Mouse (Mus musculus): ENCODE data around the gene Ints1. TPM values are rescaled to one million over a fixed set of nuclear protein-coding genes. Genes with fewer than 3 reads are reported as not detected.

Ints1 gene
- polyA plus RNA-seq, 1 experiment from 2014 or later = 35.9 TPM

DNA sequence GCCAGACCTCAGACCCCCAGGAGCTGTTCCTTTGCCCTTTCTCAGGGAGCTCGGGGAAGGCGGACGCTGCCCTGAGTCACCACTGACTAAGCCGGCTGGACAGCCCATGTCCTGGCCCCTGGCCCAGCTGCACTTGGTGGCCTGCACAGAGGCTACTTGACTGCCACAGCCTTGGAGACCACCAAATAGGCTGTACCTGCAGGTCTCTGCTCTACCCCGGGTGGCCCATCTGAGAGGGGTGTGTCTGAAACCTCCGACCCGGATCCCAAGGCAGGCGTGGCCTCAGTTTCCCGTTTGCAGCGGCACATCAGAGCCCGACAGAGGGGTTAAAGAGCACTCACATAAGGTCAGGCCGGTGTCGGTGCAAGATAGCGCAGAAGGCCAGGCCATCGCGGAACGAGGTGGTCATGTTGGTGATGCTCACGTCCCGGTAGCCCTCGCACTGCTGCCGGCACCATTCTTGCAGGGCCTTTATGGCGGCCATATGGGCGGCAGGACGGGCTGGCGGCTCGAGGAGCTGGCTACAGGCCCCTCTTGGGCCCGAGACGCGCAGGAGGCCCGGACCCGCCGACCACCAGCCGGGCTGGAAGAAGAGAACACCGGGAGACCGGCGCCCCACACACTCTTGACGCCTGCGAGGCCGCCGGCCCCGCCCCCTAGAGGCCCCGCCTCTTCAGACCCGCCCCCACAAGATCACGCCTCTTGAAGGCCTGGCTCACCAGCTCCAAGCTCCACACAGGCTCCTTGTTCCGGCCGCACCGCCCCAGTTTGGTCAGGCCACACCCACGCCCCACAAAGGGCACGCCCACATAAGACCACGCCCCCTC lies 39.6 kb downstream of the Ints1 start, which contains the start of gene Micall2:
Gene Micall2 (minus strand): TSS at position 660 of the 827 bp plus-strand sequence.
- H3K4me1 ChIP-seq (ENCODE audit: control insufficient read depth, insufficient read depth, low read length) = peaks cover 12% of the 10 kb centered on the region
- no peak within 1 kb of the TSS for H3K27ac ChIP-seq (ENCODE audit: low read depth, low read length)
- peak within 1 kb of the TSS; percentile 55 for H3K9ac ChIP-seq (ENCODE audit: low read length)
- no peaks in the 10 kb centered on the region for H3K9me3 ChIP-seq (ENCODE audit: control insufficient read depth, low read length)
- peak; percentile 97 for DNase-seq (ENCODE audit: low spot score)
- H3K27me3 ChIP-seq (ENCODE audit: control insufficient read depth, insufficient read depth, low read length) = 0 out of 2 replicates have a peak, but pooled peaks cover 3% of the 10 kb centered on the region
- H3K4me2 ChIP-seq (ENCODE audit: low read depth) = peak within 1 kb of the TSS; percentile 86
- H3K36me3 ChIP-seq (ENCODE audit: control insufficient read depth, insufficient read depth, low read length) = no peaks in the 10 kb centered on the region
- peak; percentile 95 for ATAC-seq (ENCODE audit: insufficient read depth, low FRiP score, low TSS enrichment)
- WGBS = 5% methylated on average over 44 of the region's 50 CpGs
- H3K4me3 ChIP-seq (ENCODE audit: low read depth, low read length) = peak within 1 kb of the TSS; percentile 41

DNA sequence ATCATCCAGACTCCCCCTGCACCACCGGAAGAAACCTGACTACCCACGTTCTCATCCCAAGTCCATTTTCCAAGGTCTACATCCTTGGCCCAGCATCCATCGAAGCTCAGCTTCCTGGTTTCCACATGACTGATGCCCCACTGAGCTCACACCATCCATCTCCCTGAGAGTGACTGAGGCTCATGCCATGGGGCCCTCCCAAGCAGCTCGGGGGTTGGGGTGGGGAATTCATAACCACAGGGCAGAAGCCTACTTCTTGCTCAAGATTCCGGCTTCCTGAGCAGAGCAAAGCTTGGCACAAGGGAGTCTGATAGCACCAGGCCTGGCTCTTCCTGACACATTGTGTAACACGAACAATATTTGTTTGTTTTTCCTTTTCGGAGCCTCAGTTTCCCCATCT lies 40.7 kb downstream of the Ints1 start:
- H3K4me3 ChIP-seq (ENCODE audit: low read depth, low read length) = no peak overlapping the region
- DNase-seq (ENCODE audit: low spot score) = no peak

DNA sequence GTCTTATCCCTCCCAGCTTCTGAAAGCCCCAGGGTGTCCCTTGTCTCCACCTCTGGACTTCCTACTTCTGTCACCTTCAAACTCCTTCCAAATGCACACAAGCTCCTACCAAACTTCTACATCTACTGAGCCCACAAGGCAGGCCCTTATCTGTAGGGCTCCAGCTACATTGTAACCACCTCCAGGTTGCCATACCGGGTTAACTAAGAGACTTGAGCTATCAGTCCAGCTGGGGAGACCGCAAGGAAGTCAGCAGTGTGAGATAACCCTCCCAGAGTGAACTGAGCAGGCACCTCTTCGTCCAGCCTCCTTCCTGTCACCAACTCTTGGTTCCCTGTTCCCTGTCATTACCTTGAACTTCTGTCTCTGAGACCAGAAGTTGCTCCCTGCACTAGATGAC lies 41.5 kb downstream of the Ints1 start:
- 76% methylated on average over 3 of the region's 3 CpGs for WGBS
- H3K9me3 ChIP-seq (ENCODE audit: control insufficient read depth, low read length) = no peaks in the 10 kb centered on the region
- H3K4me1 ChIP-seq (ENCODE audit: control insufficient read depth, insufficient read depth, low read length) = peaks cover 14% of the 10 kb centered on the region
- H3K27me3 ChIP-seq (ENCODE audit: control insufficient read depth, insufficient read depth, low read length) = 0 out of 2 replicates have a peak, but pooled peaks cover 3% of the 10 kb centered on the region
- no peak overlapping the region for H3K4me3 ChIP-seq (ENCODE audit: low read depth, low read length)
- H3K9ac ChIP-seq (ENCODE audit: low read length) = no peak overlapping the region
- no peak for DNase-seq (ENCODE audit: low spot score)
- H3K27ac ChIP-seq (ENCODE audit: low read depth, low read length) = no peak overlapping the region
- no peak overlapping the region for H3K4me2 ChIP-seq (ENCODE audit: low read depth)
- H3K36me3 ChIP-seq (ENCODE audit: control insufficient read depth, insufficient read depth, low read length) = no peaks in the 10 kb centered on the region
- no peak for ATAC-seq (ENCODE audit: insufficient read depth, low FRiP score, low TSS enrichment)

More for the DNA sequence above, 40.7 kb downstream of the Ints1 start:
- Histone ChIP-seq H3K4me2 (ENCODE audit: low read depth) (peak overlapping the region; percentile 86; the same call in 1 of the 2 replicates), H3K9me3 (ENCODE audit: control insufficient read depth, low read length) (no peaks in the 10 kb centered on the region), H3K4me1 (ENCODE audit: control insufficient read depth, insufficient read depth, low read length) (peaks cover 14% of the 10 kb centered on the region), H3K36me3 (ENCODE audit: control insufficient read depth, insufficient read depth, low read length) (no peaks in the 10 kb centered on the region), H3K27me3 (ENCODE audit: control insufficient read depth, insufficient read depth, low read length) (0 out of 2 replicates have a peak, but pooled peaks cover 3% of the 10 kb centered on the region), H3K9ac (ENCODE audit: low read length) (no peak overlapping the region), H3K27ac (ENCODE audit: low read depth, low read length) (no peak overlapping the region)
- 78% methylated on average over 7 of the region's 7 CpGs for WGBS
- no peak for ATAC-seq (ENCODE audit: insufficient read depth, low FRiP score, low TSS enrichment)

DNA sequence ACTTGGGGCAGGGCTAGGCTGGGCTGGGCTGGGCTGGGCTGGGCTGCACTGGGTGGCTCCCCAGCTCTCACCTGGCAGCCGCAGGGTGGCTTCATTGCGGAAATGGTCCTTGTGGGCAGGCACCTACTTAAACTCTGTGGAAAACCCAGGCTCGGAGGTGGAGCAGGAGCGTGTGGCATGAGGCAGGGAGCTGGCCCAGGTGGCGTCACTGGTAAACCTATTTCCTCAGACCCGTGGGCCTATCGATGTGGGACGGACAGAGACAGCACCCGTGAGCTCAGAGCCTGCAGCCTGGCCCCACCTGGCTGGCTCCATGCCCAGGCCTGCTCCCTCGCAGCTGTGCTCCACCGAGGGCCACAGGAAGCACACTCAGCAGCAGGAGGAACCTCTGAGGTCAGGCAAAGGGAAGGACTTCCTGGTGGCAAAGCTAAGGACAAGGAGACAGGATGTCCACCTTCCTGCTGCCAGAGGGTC lies 42.8 kb downstream of the Ints1 start:
- Histone ChIP-seq H3K9ac (ENCODE audit: low read length) (no peak overlapping the region), H3K4me2 (ENCODE audit: low read depth) (no peak overlapping the region), H3K4me1 (ENCODE audit: control insufficient read depth, insufficient read depth, low read length) (peaks cover 14% of the 10 kb centered on the region), H3K27me3 (ENCODE audit: control insufficient read depth, insufficient read depth, low read length) (0 out of 2 replicates have a peak, but pooled peaks cover 3% of the 10 kb centered on the region), H3K36me3 (ENCODE audit: control insufficient read depth, insufficient read depth, low read length) (no peaks in the 10 kb centered on the region), H3K27ac (ENCODE audit: low read depth, low read length) (no peak overlapping the region), H3K9me3 (ENCODE audit: control insufficient read depth, low read length) (no peaks in the 10 kb centered on the region), H3K4me3 (ENCODE audit: low read depth, low read length) (no peak overlapping the region)
- DNase-seq (ENCODE audit: low spot score) = no peak
- ATAC-seq (ENCODE audit: insufficient read depth, low FRiP score, low TSS enrichment) = no peak
- 81% methylated on average over 11 of the region's 11 CpGs for WGBS

GRCm38 (mm10) chr5:139730712-139731486 lies 44.6 kb downstream of the Ints1 start:
- Histone ChIP-seq H3K4me3 (ENCODE audit: low read depth, low read length) (no peak overlapping the region), H3K4me2 (ENCODE audit: low read depth) (no peak overlapping the region), H3K36me3 (ENCODE audit: control insufficient read depth, insufficient read depth, low read length) (no peaks in the 10 kb centered on the region), H3K27ac (ENCODE audit: low read depth, low read length) (0 out of 2 replicates have a peak overlapping the region, but pooled peaks have one; percentile 1), H3K9ac (ENCODE audit: low read length) (no peak overlapping the region), H3K4me1 (ENCODE audit: control insufficient read depth, insufficient read depth, low read length) (peaks cover 14% of the 10 kb centered on the region), H3K9me3 (ENCODE audit: control insufficient read depth, low read length) (no peaks in the 10 kb centered on the region), H3K27me3 (ENCODE audit: control insufficient read depth, insufficient read depth, low read length) (0 out of 2 replicates have a peak, but pooled peaks cover 3% of the 10 kb centered on the region)
- 57% methylated on average over 8 of the region's 8 CpGs for WGBS
- ATAC-seq (ENCODE audit: insufficient read depth, low FRiP score, low TSS enrichment) (no peak), DNase-seq (ENCODE audit: low spot score) (no peak)

- H3K9me3 ChIP-seq (ENCODE audit: control insufficient read depth, low read length) = no peaks in the 10 kb centered on the region
- H3K4me1 ChIP-seq (ENCODE audit: control insufficient read depth, insufficient read depth, low read length) = peaks cover 18% of the 10 kb centered on the region
- no peak overlapping the region for H3K27ac ChIP-seq (ENCODE audit: low read depth, low read length)
- ATAC-seq (ENCODE audit: insufficient read depth, low FRiP score, low TSS enrichment) = no peak
- no peak overlapping the region for H3K4me3 ChIP-seq (ENCODE audit: low read depth, low read length)
- H3K9ac ChIP-seq (ENCODE audit: low read length) = no peak overlapping the region
- 89% methylated on average over 11 of the region's 11 CpGs for WGBS
- H3K27me3 ChIP-seq (ENCODE audit: control insufficient read depth, insufficient read depth, low read length) = no peaks in the 10 kb centered on the region
- no peak overlapping the region for H3K4me2 ChIP-seq (ENCODE audit: low read depth)
- H3K36me3 ChIP-seq (ENCODE audit: control insufficient read depth, insufficient read depth, low read length) = no peaks in the 10 kb centered on the region
- DNase-seq (ENCODE audit: low spot score) = no peak
These were observed 48.2 kb downstream of the Ints1 start for GRCm38 (mm10) chr5:139727261-139727660.

DNA sequence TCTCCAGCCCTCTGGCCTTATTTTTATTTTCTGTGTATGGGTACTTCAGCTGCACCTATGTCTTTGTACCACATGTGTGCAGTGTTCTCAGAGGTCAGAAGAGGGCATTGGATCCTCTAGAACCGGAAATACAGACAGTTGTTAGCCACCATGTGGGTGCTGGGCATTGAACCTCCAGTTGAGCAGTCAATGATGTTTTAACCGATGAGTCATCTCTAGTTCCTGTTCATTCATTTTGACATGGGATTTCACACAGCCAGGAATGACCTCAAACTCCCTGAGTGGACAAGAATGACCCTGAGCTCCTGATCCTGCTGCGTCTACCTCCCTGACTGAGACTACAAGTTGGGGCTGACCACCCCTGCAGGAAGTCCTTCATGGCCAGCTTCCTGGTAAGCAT lies 49.3 kb downstream of the Ints1 start:
- DNase-seq (ENCODE audit: low spot score) (no peak), ATAC-seq (ENCODE audit: insufficient read depth, low FRiP score, low TSS enrichment) (no peak)
- H3K27ac ChIP-seq (ENCODE audit: low read depth, low read length) = no peak overlapping the region
- peaks cover 16% of the 10 kb centered on the region for H3K4me1 ChIP-seq (ENCODE audit: control insufficient read depth, insufficient read depth, low read length)
- H3K9ac ChIP-seq (ENCODE audit: low read length) = no peak overlapping the region
- WGBS = 93% methylated on average over 3 of the region's 3 CpGs
- H3K27me3 ChIP-seq (ENCODE audit: control insufficient read depth, insufficient read depth, low read length) = no peaks in the 10 kb centered on the region
- H3K36me3 ChIP-seq (ENCODE audit: control insufficient read depth, insufficient read depth, low read length) = no peaks in the 10 kb centered on the region
- H3K9me3 ChIP-seq (ENCODE audit: control insufficient read depth, low read length) = no peaks in the 10 kb centered on the region
- no peak overlapping the region for H3K4me2 ChIP-seq (ENCODE audit: low read depth)
- no peak overlapping the region for H3K4me3 ChIP-seq (ENCODE audit: low read depth, low read length)

GRCm38 (mm10) chr5:139724336-139725116 lies 50.9 kb downstream of the Ints1 start:
- ATAC-seq (ENCODE audit: insufficient read depth, low FRiP score, low TSS enrichment) (no peak), DNase-seq (ENCODE audit: low spot score) (no peak)
- no peaks in the 10 kb centered on the region for H3K27me3 ChIP-seq (ENCODE audit: control insufficient read depth, insufficient read depth, low read length)
- H3K9ac ChIP-seq (ENCODE audit: low read length) = no peak overlapping the region
- no peaks in the 10 kb centered on the region for H3K9me3 ChIP-seq (ENCODE audit: control insufficient read depth, low read length)
- no peaks in the 10 kb centered on the region for H3K36me3 ChIP-seq (ENCODE audit: control insufficient read depth, insufficient read depth, low read length)
- no peak overlapping the region for H3K4me3 ChIP-seq (ENCODE audit: low read depth, low read length)
- H3K27ac ChIP-seq (ENCODE audit: low read depth, low read length) = no peak overlapping the region
- H3K4me1 ChIP-seq (ENCODE audit: control insufficient read depth, insufficient read depth, low read length) = peaks cover 11% of the 10 kb centered on the region; the same call in 1 of the 2 replicates
- WGBS = 41% methylated on average over 10 of the region's 10 CpGs
- H3K4me2 ChIP-seq (ENCODE audit: low read depth) = no peak overlapping the region

Measured in neural tube, embryonic 11.5 days (tissue).